Mouse (Mus musculus) WW6 (cell line): ENCODE measurements around the gene Kcnk10.

ENCODE experiments used
- DNase-seq: peaks from one replicate; pipeline ENCODE4 v3.0.0-alpha.2; 2013; ENCODE audit warnings: low read depth, low spot score

Kcnk10 gene

DNA sequence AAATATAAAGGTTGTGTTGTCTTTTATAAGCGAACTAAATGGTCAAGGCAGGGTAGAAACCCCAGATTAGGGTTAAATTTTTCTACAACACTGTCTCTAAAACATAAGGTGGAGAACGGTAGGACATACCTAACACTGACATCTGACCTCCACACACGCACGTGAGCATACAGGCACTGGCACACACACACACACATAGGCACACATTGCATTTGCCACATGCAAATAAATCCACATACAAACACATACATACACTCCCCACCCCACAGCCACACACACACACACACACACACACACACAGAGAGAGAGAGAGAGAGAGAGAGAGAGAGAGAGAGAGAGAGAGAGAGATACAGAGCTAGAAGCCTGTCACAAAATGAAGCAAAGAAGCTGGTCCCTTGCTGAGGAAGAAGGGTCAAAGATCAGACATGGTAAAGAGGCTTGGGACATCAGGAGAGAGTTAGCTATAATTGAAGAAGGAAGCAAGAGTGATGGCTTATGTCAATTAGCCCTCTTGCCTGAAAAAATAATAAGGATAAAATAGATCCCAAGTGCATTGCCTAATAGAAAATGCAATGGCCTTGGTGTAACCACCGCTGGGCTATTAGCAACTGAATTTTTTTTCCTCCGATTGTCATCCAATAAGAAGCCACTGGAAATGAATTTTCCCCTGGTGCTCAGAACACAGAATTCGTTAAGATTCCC is 58.1 kb downstream of the Kcnk10 start:
- DNase-seq: no peak

DNA sequence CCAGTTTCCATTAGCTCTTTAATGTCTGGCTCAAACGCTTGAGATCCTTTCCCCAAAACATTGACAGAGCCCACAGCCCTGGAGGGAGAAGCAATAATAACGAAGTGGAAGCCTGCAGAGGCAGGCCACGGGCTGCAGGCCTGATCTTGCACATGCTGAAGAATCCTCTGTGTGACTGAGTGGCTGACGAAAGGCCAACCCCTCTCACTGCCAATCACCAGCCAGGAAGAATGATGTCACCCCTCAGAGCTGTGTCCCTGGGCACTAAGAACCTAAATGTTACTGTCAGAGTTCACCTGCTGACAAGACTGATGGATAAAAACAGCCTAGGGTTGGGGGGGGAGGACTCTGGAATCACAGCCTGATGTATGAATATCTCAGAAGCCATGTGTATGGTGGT is 72.5 kb downstream of the Kcnk10 start:
- no peak for DNase-seq

DNA sequence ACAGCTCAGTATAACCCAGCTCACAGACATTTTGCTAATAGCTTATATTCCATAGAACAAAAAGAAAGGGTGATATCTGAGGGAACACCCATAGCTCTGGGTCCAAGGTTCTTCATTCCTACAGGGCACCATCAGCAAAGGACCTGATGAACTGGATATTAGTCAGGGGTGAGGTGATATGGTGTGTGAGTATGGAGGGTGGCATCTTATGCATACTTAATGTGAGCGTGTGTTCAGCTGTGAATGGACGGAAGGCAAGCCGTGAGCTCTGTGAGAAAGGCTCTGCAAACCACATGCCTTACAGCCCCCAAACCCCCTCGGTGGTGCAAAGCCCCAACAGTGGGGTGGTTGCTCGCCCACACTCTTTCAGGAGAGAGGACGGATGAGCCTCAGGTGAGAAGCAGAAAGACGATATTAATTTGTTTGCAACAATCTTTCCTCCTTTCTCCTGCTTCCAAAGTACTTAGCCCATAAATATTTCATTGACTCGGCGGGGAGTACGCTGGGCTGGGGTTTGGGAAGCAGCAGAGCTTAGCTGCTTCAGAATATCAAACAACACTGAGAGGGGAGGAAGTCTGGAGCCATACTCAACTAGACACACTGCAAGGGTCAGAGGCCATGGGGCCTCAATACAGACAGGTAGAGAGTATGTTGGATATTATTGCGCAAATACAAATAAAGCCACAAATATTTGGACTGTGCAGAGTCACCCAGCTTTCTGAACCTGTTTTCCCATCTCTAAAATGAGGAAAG is 76.4 kb downstream of the Kcnk10 start:
- DNase-seq: no peak

DNA sequence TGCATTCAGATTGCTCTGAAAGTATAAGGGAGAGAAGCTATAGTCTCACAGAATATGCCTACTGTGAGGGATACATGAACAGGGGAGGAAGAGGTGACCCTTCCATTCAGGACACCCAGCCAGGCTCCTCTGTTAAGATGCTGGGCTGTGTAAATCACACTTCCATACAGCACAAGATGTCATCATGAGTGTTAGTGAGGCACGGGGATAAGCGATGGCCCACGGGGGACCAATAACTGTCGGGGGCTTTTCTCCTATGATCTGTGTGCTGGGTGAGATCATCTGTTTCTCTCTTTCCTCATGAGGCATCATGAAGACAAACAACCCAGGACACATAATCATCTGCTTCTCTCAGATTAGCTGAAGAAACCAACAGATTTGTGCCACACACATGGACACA is 77.1 kb downstream of the Kcnk10 start:
- DNase-seq: no peak

DNA sequence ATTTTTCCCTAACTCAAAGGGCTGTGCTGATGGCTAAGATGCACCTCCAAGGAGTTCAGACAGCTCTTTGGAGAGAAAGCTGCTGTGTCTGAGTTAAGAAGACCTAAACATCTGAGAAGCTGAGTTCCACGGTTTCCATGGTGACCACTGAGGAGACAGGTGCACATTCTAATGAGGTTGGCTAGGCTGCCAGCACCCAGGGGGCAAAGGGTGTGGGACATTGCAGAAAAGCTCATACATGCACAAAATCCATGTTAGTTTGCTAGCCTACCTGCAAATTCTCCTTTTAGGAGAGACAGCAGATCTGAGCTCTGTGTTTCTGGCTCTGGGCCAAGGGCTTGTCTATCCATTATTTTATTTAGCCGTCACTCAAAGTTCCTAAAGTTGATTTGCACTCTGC is 96.7 kb downstream of the Kcnk10 start:
- no peak for DNase-seq

DNA sequence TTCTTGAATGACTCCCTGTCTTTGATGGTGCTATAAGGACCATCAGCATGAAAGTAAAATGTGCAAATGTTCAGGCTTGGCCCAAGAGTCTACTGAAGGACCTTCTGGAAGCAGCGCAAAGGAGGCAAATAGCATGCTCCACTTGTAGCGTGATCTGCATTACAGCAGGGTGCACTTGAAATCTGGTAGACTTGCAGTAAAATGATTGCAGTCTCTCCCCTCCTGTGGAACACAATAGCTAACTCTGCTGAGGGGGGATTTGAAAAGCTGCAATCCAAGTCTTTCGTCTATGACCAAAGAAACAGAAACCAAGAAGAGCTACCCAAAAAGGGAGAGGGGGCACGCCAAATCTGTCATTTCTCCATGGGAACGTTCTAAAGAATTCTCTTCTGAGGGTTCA is 97.1 kb downstream of the Kcnk10 start:
- DNase-seq: no peak

DNA sequence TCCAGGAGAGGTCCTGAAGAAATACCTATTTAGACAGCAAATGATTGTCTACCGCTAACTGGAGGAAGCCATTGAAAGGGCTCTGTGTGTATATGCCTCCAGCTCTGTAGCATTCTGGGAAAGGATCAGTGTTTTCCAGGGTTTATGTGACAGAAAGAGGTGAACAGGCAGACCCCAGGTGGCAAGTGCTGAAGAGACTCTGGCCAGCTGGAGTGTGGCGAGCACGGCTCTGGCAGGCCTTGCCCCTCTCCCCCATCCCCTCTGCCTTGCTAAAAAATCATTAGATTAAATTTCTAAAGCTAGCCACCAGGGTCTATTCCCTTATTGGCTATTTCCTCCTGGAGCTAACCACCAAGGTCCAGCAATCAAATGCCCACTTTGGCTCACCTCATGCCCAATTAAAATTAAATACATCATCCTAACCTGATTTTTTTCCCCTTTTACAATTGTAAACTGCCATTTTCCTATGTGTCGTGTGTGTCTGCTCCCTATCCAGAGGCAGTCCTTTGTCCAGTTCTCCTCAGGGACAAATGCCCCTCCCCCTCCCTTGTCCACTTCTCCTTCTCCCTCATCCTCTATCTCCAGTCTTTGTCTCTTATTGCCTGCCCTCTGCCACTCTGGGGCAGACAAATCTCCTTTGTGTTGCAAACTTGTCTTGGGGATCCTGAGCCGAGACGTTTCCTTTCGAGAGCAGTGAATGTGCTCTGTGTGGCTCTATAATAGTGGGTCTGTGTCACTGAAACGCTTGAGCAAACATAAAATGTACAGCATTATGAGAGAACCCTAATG is 100.2 kb downstream of the Kcnk10 start:
- no peak for DNase-seq

DNA sequence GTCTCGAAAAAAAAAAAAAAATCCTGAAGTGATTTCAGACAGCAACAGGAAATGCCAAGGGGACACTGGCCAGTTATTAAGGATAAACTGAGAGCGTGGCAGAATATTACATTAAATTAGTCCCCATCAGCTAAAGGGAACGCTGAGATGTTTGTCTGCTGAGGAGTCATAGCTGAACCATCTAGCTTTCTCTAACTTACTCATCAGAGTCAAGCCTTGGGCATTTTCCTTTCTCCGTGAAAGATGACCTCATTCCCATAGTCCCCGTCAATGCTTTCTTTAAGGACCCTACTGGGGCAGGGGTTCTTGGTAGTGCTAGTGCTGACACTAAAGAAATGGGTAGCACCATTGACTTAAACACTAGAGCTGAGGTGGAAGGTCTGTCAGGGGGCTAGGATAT is 106.9 kb downstream of the Kcnk10 start:
- DNase-seq: no peak

DNA sequence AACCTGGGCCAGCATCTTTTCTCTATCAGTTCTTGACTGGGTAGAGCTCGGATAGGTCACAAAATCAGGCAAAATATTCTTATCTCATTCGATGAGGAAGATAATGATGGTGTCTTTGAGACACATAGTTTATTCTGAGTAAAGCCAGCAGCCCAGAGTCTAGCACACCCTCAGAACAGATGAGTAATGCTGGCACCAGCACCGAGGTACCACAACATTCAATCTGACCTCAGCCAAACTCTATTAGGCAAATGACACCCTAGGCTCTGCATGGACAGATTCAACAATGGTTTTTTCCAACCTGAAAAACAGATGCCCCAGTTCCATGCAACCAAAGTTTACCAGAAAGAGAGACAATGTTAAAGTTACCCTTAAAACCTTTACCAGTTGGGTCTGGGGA is 108.0 kb downstream of the Kcnk10 start:
- DNase-seq: no peak

DNA sequence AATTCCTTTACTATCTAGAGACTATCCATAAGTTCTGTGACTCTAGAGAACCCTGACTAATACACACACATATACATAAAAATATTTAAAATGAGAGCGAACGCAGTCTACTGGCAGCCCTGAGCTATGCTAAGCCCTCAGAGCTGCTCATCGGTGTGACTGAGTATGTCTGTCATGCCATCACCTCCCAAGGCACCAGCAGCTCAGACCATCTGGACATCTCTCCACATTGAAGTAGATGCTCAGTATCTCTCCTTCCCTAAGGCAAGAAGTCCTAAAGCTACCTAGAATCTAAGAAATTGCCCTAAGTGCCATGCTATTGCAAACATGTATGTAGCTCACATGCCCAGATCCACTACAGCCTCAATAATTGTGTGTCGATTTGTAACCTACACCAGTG is 110.3 kb downstream of the Kcnk10 start:
- no peak for DNase-seq

DNA sequence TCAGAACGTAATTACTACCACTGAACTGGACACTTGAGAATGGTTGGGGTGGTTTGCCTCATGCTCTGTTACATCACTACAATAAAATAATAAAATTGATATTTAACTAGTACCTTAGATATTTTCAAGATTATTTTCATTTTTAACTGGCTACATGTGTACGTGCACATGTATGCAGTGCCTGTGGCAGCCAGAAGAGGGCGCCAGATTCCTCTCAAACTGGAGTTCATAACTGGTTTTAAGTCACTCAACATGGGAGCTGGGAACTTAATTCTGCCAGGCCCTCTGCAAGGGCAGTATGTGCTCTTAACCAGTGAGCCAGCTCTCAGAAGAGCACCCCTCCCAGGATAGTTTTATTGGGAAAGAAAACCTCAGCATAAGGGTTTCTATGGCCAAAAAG is 118.2 kb downstream of the Kcnk10 start:
- DNase-seq: peak; percentile 14

DNA sequence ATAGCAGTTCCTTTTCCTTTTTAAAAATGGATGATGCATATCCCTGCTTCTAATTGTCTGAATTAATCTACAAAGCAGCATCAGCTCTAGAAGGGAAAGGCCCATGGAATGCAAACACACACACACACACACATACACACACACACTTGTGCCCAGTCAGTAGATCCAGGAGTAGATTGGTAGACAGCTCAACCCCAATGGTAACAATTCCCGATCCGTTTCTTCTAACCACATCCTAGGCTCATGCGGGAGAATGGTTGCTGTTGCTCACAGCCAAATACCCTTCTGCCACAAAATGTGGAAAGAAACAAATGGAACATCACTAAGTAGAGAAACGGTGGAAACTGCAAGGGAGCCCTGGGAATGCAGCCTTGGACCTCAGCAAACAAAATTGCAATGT is 119.2 kb downstream of the Kcnk10 start:
- no peak for DNase-seq

DNA sequence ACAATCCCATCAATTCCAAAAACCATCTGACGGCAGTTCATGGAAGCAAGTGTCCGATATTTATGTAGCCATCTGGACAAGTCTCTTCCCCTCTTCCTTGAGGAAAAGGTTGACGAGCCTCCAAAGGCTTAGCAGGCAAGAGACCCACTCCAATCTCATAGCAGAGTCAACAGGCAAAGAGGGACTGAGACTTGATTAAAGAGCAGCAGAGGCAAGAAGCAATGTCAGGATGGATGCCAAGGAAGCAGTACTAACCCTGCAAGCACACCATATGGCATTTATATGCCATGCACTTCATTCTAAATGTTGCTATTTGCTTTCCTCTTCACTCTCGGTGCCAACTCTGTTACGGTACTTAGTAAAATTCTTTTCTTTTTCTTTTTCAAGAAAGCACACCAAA is 119.6 kb downstream of the Kcnk10 start:
- no peak for DNase-seq

DNA sequence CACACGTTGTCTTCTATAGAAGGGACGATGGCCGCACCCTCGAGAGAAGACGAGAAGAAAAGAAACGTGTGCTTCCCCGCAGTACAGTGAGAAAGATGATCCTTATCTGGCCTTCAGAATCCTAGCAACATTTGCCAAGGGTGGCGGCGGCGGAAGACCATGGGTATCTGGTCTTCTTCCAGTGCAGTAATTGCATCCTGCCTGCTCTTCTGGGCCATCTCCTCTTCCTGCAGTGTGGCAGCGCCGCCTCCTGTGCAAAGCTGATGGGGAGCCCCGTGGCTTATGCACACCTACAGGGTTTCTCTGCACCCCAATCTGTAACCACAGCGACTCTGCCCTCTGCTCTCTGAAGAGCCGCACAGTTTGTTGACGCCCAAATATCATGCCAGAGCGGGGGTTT is 124.9 kb downstream of the Kcnk10 start:
- no peak for DNase-seq

DNA sequence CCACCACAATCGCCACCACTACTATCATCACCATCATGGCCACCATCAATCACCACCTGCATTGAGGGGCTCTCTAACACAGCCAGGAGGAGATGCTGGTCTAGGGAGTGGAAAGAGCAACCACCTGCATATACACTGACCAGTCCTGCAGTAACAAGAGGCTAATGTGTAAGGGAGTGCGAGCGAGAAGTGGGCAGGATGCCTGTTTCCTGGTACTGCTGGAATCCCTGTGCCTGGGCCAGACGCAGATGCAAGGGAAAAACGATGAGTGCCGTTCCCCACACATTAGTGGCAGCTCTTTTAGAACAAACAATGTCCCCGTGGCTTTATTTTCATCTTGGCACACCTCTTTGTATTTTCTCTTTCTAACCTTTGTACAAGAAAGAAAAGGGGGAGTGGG is 125.5 kb downstream of the Kcnk10 start:
- no peak for DNase-seq

DNA sequence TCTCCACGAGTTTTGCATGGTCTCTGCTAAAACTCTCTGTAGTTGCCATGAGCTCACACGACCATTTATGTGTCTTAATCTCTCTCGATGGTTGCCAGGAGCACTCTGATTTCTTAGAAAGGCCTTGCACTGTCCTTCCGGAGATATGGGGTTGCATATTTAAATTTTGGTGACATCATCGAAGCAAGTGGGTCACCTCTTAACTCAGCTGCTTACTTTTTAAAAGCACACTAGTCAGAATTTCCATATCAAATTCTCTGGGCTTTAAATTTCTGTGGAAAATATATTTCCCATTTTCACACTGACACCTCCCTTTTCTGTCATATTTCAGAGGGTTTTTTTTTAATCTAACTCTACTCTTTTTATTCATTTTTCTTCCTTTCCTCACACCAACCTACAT is 132.5 kb downstream of the Kcnk10 start:
- no peak for DNase-seq

DNA sequence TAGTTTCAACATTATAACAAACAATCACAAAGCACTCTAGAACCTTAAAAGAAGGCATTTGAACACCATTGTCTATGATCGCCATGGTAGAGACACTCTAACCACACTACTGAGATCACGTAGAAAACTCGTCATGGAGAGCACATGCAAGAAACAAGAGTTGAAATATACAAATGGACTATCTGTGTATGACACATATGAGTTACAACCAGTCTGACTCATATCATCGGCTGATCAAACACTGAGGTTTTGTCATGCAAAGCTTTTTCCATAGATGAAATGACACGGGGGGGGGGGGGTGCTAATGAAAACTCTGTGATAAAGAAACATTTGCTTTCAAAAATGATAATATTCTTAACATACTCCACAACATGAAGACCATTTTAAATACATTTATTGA is 133.2 kb downstream of the Kcnk10 start:
- DNase-seq: no peak

DNA sequence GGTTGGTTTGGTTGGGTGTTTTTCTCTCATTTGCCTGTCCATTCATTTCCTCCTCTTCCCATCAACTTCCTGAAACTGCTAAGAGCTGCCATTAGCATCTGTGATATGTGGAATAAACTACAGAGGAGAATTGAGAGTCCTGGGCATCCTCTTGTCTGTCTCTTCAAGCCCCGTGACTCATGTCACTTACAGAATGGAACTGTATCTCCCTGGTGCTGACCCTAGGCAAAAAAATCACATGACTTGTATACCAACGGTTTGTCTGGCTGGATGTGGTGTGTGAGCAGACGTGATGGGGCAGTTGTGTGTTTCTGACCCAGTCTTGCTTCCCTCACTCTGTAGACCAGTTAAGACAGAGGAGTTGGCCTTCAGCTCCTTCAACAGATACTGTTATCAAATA is 134.4 kb downstream of the Kcnk10 start:
- DNase-seq: no peak

DNA sequence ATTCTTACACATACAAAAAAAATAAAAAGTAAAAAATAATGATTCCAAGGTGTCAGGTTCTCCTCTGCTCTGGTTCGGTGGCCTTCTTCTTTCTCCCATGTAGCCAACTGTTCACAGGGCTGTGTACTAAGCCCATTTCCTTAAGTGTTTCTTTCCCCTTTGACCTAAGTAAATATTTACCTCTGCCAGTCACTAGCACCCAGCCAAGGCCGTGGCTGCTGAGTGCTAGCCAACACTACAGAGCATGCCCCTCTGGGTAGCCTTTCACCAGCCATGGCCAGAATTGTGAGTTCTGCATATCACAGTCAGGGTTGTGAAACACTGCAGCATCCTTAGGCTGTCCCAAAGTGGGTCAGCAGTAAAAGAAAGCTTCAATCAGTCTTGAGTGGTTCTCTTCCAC is 140.0 kb downstream of the Kcnk10 start:
- no peak for DNase-seq

DNA sequence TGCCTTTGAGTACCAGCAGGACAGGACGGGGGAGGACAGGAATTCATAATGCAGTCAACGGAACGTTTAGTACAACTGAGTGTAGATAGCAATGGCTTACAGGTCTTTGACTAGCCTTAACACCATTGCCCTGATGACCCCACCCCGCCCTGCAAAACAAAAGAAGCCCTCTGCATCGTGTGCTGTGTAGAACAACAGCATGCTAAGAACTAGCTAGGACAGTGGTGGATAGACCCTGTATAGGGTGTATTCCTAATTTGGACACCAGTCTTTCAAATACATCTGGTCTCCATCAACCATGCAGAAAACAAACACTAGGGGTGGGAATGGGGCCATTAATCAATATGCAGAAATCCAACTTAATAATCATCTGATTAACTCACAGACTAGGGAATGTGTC is 147.4 kb downstream of the Kcnk10 start:
- no peak for DNase-seq

DNA sequence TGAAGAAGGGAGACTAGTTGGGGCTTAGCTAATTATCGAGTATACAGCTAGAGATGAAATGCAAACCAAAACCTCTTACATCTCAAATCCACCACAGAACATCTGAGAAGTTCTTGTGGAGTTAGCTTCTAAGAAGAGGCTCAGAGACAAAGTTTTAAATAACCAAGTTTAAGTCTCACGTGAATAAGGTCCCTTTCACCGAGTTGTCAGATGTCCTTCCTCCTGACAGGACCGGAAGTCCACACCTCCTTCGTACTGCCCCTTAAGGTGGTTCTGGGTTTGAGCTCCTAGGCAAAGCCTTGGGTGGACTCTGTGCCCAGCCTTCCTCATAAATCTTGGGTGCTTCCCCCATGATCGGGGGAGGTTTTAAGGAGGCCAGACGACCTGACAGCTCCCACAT is 156.8 kb downstream of the Kcnk10 start:
- DNase-seq: no peak

DNA sequence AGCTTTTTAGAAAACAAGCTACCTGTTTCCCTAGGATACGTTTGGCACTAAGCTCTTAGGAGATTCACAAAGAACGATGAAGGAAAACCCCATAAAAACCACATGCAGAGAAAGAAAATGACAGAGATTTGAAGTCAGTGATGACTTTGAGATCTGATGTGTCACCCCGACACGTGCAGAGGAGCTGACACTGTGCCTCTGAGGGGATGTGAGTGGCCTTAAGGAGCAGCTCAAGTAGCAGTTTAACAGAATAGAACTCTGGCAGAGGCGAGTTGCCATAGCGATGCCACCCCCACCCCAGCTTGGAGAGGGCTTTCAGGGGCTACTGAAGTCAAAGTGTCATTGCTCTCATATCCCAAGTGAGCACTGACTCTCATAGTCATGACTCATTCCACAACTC is 158.3 kb downstream of the Kcnk10 start:
- no peak for DNase-seq

DNA sequence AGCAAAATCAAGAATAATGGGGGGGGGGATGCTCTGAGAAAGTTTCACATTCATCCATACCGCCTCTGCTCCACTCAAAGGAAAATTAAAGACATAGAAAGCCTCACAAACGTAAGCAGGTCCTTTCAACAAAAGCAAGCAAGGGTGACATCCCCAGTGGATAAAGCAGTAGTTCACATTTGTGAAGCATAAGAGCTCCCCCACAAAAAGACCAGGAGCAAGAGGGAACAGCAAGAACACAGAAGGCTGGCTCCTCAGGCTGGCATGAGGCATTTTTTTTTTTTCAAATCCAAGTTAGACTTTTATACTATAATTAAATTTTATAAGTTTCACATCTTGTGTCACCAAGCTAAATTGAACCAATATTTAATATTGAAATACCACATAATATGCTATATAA is 168.5 kb downstream of the Kcnk10 start:
- DNase-seq: no peak
